Comparison of ENCODE assay signal across 30 mouse cellular contexts in genomic region chr11:65551073-65551472, GRCm38 (mm10).
"Had no signal": no experiment of that assay in that cellular context is flagged by ENCODE, and none has a peak within 500 bp of the region (broad histone marks: within the 10 kb centered on the region; RNA-seq: fewer than 3 reads in every experiment).

No protein-coding gene starts in this region.

- H3K4me3 ChIP-seq: left cerebral cortex, adult 2 months; limb, embryonic 10.5 days; limb, embryonic 12.5 days; limb, embryonic 13.5 days; limb, embryonic 15.5 days; liver, embryonic 12.5 days; liver, embryonic 13.5 days; liver, embryonic 15.5 days; megakaryocyte, embryonic 14.5 days; midbrain, embryonic 10.5 days; midbrain, embryonic 12.5 days; midbrain, embryonic 13.5 days; midbrain, embryonic 15.5 days; myocyte; neural tube, embryonic 12.5 days had no signal

- H3K9me3 ChIP-seq: limb, embryonic 10.5 days; limb, embryonic 12.5 days; limb, embryonic 13.5 days; limb, embryonic 15.5 days; liver, embryonic 12.5 days; liver, embryonic 13.5 days; liver, embryonic 15.5 days; megakaryocyte, embryonic 14.5 days; midbrain, embryonic 10.5 days; midbrain, embryonic 12.5 days; midbrain, embryonic 13.5 days; midbrain, embryonic 15.5 days; neural tube, embryonic 12.5 days had no signal

- H3K27me3 ChIP-seq: limb, embryonic 12.5 days; limb, embryonic 13.5 days; limb, embryonic 15.5 days; liver, embryonic 12.5 days; liver, embryonic 13.5 days; liver, embryonic 15.5 days; megakaryocyte, embryonic 14.5 days; midbrain, embryonic 12.5 days; midbrain, embryonic 13.5 days; midbrain, embryonic 15.5 days; neural tube, embryonic 12.5 days had no signal

- H3K36me3 ChIP-seq: limb, embryonic 10.5 days; limb, embryonic 12.5 days; limb, embryonic 13.5 days; limb, embryonic 15.5 days; liver, embryonic 12.5 days; liver, embryonic 13.5 days; liver, embryonic 15.5 days; midbrain, embryonic 10.5 days; midbrain, embryonic 12.5 days; midbrain, embryonic 13.5 days; midbrain, embryonic 15.5 days; neural tube, embryonic 12.5 days had no signal

- DNase-seq: layer of hippocampus, postnatal 36 days; left cerebral cortex, postnatal 4 days; liver; liver, embryonic 13.5 days; liver, postnatal 0 days; lung, adult 18-20 months; lung, adult 2 months; lung, postnatal 14 days; lung, postnatal 4 days; midbrain, embryonic 14.5 days had no signal

- H3K9ac ChIP-seq: limb, embryonic 12.5 days; limb, embryonic 13.5 days; limb, embryonic 15.5 days; liver, embryonic 12.5 days; liver, embryonic 13.5 days; liver, embryonic 14.5 days; liver, embryonic 15.5 days; liver, postnatal 0 days; midbrain, embryonic 12.5 days; midbrain, embryonic 13.5 days; midbrain, embryonic 15.5 days; neural tube, embryonic 12.5 days had no signal

- H3K4me1 ChIP-seq: limb, embryonic 12.5 days; limb, embryonic 15.5 days; liver, embryonic 12.5 days; liver, embryonic 13.5 days; liver, embryonic 15.5 days; megakaryocyte, embryonic 14.5 days; midbrain, embryonic 10.5 days; midbrain, embryonic 12.5 days; midbrain, embryonic 13.5 days; midbrain, embryonic 15.5 days; neural tube, embryonic 12.5 days had no signal

- ATAC-seq: liver, embryonic 12.5 days; liver, postnatal 0 days; lung, postnatal 0 days; midbrain, embryonic 13.5 days; midbrain, embryonic 15.5 days; midbrain, embryonic 16.5 days had no signal

- H3K27ac ChIP-seq: left cerebral cortex, adult 2 months; limb, embryonic 10.5 days; limb, embryonic 12.5 days; limb, embryonic 13.5 days; limb, embryonic 15.5 days; liver, embryonic 12.5 days; liver, embryonic 13.5 days; liver, embryonic 14.5 days; liver, embryonic 15.5 days; macrophage; midbrain, embryonic 10.5 days; midbrain, embryonic 12.5 days; midbrain, embryonic 13.5 days; midbrain, embryonic 15.5 days; neural tube, embryonic 12.5 days had no signal

- H3K4me2 ChIP-seq: limb, embryonic 12.5 days; limb, embryonic 13.5 days; limb, embryonic 15.5 days; liver, embryonic 11.5 days; liver, embryonic 12.5 days; liver, embryonic 13.5 days; liver, embryonic 15.5 days; midbrain, embryonic 11.5 days; midbrain, embryonic 12.5 days; midbrain, embryonic 13.5 days; midbrain, embryonic 15.5 days; neural tube, embryonic 12.5 days had no signal
